ENCODE assay signal across 29 mouse cellular contexts in the genomic region with DNA sequence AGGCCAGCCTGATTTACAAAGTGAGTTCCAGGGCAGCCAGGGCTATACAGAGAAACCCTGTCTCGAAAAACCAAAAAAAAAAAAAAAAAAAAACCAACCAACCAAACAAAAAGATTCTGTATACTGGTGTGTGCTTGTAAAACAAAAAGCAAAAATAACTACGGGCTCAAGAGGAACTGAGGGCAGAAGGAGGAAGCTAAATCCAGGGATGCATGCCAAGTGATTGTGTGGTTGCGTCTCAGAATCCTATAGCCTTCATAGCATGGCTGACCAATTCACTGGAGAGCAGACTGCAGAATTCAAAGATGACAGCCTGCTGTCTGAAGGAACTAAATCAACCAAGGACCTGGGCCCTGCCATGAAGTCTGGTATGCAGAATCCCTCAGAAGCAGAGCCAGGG. TPM values are rescaled to one million over a fixed set of nuclear protein-coding genes. Genes with fewer than 3 reads are reported as not detected.
A peak's percentile ranks its signal among the peaks of the same experiment; 100 is the strongest.
DNase-seq lines count a peak whose midpoint lies in the region; ATAC-seq and TF ChIP-seq lines count a peak whose summit lies in the region.
"Had no signal": no experiment of that assay in that cellular context is flagged by ENCODE, and none has a peak within 500 bp of the region (broad histone marks: within the 10 kb centered on the region; RNA-seq: fewer than 3 reads in every experiment).

No protein-coding gene starts in this region.

- H3K27me3 ChIP-seq in liver, adult 2 months (ENCODE audit: control insufficient read depth, insufficient read depth, low read length), result no peaks in the 10 kb centered on the region
- no peaks in the 10 kb centered on the region for H3K27me3 ChIP-seq in liver, postnatal 0 days (ENCODE audit: insufficient read depth, low read length)
- H3K27me3 ChIP-seq in ES-Bruce4 (ENCODE audit: control insufficient read depth, insufficient read depth, low read length, poor library complexity, severe bottlenecking), result no peaks in the 10 kb centered on the region
- H3K27me3 ChIP-seq: embryonic facial prominence, embryonic 13.5 days; forebrain, embryonic 12.5 days; forebrain, embryonic 15.5 days; heart, embryonic 12.5 days; heart, embryonic 15.5 days had no signal

- no peak for TF ChIP-seq EP300 in liver, postnatal 0 days (IDR thresholded peaks at IDR 0.05; ENCODE audit: low read depth)
- no peak for TF ChIP-seq EP300 in ES-Bruce4 (IDR thresholded peaks at IDR 0.05; ENCODE audit: insufficient read depth, low read depth, low read length)

- TF ChIP-seq POLR2A in liver, adult 2 months (IDR thresholded peaks at IDR 0.05; ENCODE audit: extremely low read depth, insufficient read depth, low read length), result no peak
- no peak for TF ChIP-seq POLR2A in ES-Bruce4 (IDR thresholded peaks at IDR 0.05; ENCODE audit: insufficient read depth, low read length)
- no peak for TF ChIP-seq POLR2A in bone marrow macrophage, adult 2 months (IDR thresholded peaks at IDR 0.05; ENCODE audit: borderline replicate concordance, low read depth, low read length)

- peak; percentile 19 for DNase-seq in liver, adult 2 months (ENCODE audit: extremely low read depth, low read depth, low spot score)
- no peak for DNase-seq in liver, postnatal 0 days
- DNase-seq in cerebellum, adult 11-12 months, result no peak
- no peak for DNase-seq in cerebellum, postnatal 10 days
- DNase-seq: adrenal gland, adult 2 months; adrenal gland, postnatal 14 days; cerebellum, adult 2 months; cerebellum, adult 9-11 months; cerebellum, postnatal 36 days; embryo, embryonic 11 days; gastrocnemius, postnatal 36 days; heart, adult 18-20 months; heart, postnatal 10 days; heart, postnatal 4 days had no signal

- no peak overlapping the region for H3K4me3 ChIP-seq in liver, adult 2 months (ENCODE audit: insufficient read depth, low read depth, low read length)
- no peak overlapping the region for H3K4me3 ChIP-seq in liver, postnatal 0 days (ENCODE audit: low read depth, low read length)
- H3K4me3 ChIP-seq in ES-Bruce4 (ENCODE audit: low read depth, low read length), result no peak overlapping the region
- H3K4me3 ChIP-seq in bone marrow macrophage, adult 2 months (ENCODE audit: insufficient read depth, low read length), result peak overlapping the region; percentile 42
- H3K4me3 ChIP-seq: embryonic facial prominence, embryonic 10.5 days; embryonic facial prominence, embryonic 13.5 days; erythroblast, embryonic 14.5 days; forebrain, embryonic 12.5 days; forebrain, embryonic 15.5 days; heart, embryonic 12.5 days; heart, embryonic 15.5 days had no signal

- TF ChIP-seq CTCF in liver, adult 2 months (IDR thresholded peaks at IDR 0.05; ENCODE audit: low read depth, low read length), result no peak
- no peak for TF ChIP-seq CTCF in liver, postnatal 0 days (IDR thresholded peaks at IDR 0.05; ENCODE audit: low read depth)
- no peak for TF ChIP-seq CTCF in ES-Bruce4 (IDR thresholded peaks at IDR 0.05; ENCODE audit: low read depth, low read length)
- TF ChIP-seq CTCF in bone marrow macrophage, adult 2 months (IDR thresholded peaks at IDR 0.05; ENCODE audit: low read depth, low read length), result no peak

- H3K9me3 ChIP-seq in liver, postnatal 0 days (ENCODE audit: low read length), result no peaks in the 10 kb centered on the region
- H3K9me3 ChIP-seq in ES-Bruce4 (replicated peaks; ENCODE audit: control insufficient read depth, insufficient read depth, low read length, poor library complexity, severe bottlenecking), result no peaks in the 10 kb centered on the region
- H3K9me3 ChIP-seq: embryonic facial prominence, embryonic 10.5 days; embryonic facial prominence, embryonic 13.5 days; forebrain, embryonic 12.5 days; forebrain, embryonic 15.5 days; heart, embryonic 12.5 days; heart, embryonic 15.5 days had no signal

- H3K4me1 ChIP-seq in liver, adult 2 months (ENCODE audit: control insufficient read depth, insufficient read depth, low read length), result peaks cover 3% of the 10 kb centered on the region; the same call in 1 of the 2 replicates
- H3K4me1 ChIP-seq in liver, postnatal 0 days (ENCODE audit: insufficient read depth), result peaks cover 14% of the 10 kb centered on the region
- H3K4me1 ChIP-seq in ES-Bruce4 (ENCODE audit: control insufficient read depth, insufficient read depth, low read length), result no peaks in the 10 kb centered on the region
- peaks cover 47% of the 10 kb centered on the region for H3K4me1 ChIP-seq in bone marrow macrophage, adult 2 months (ENCODE audit: control insufficient read depth, insufficient read depth, low read length)

- H3K4me2 ChIP-seq in liver, postnatal 0 days (ENCODE audit: low read depth, low read length), result no peak overlapping the region
- H3K4me2 ChIP-seq: embryonic facial prominence, embryonic 13.5 days; forebrain, embryonic 12.5 days; forebrain, embryonic 15.5 days; heart, embryonic 12.5 days; heart, embryonic 15.5 days; hindbrain, embryonic 14.5 days had no signal

- H3K9ac ChIP-seq in liver, adult 2 months (ENCODE audit: low read depth, low read length), result no peak overlapping the region
- H3K9ac ChIP-seq in liver, postnatal 0 days (replicated peaks), result no peak overlapping the region
- no peak overlapping the region for H3K9ac ChIP-seq in ES-Bruce4 (ENCODE audit: low read depth, poor library complexity, severe bottlenecking)
- H3K9ac ChIP-seq: embryonic facial prominence, embryonic 13.5 days; forebrain, embryonic 12.5 days; forebrain, embryonic 15.5 days; heart, embryonic 12.5 days; heart, embryonic 15.5 days; hindbrain, embryonic 14.5 days had no signal

- no peak overlapping the region for H3K27ac ChIP-seq in liver, adult 2 months (replicated peaks; ENCODE audit: insufficient read depth, low read depth, low read length)
- no peak overlapping the region for H3K27ac ChIP-seq in liver, postnatal 0 days (ENCODE audit: low read depth)
- H3K27ac ChIP-seq in ES-Bruce4 (ENCODE audit: insufficient read depth, low read length), result 0 out of 2 replicates have a peak overlapping the region, but pooled peaks have one; percentile 12
- H3K27ac ChIP-seq in bone marrow macrophage, adult 2 months (ENCODE audit: insufficient read depth, low read depth, low read length), result peak overlapping the region; percentile 97
- H3K27ac ChIP-seq: embryonic facial prominence, embryonic 10.5 days; embryonic facial prominence, embryonic 13.5 days; forebrain, embryonic 12.5 days; forebrain, embryonic 15.5 days; heart, embryonic 15.5 days; hindbrain, embryonic 14.5 days; hindbrain, postnatal 0 days had no signal

- no peaks in the 10 kb centered on the region for H3K79me2 ChIP-seq in liver, adult 2 months (ENCODE audit: control insufficient read depth, insufficient read depth, low read length)

- no peak for ATAC-seq in liver, postnatal 0 days
- ATAC-seq in cerebellum, adult (ENCODE audit: insufficient number of reproducible peaks, low FRiP score, low TSS enrichment), result no peak
- ATAC-seq: CD4-positive, CD25-positive, alpha-beta regulatory T cell, adult 4 months; forebrain, embryonic 15.5 days; hindbrain, postnatal 0 days; inflammation-experienced regulatory T-cells, adult 6 months; intestine, embryonic 16.5 days had no signal

- H3K36me3 ChIP-seq in liver, adult 2 months (ENCODE audit: control insufficient read depth, insufficient read depth, low read length), result peaks cover 2% of the 10 kb centered on the region
- 0 out of 2 replicates have a peak, but pooled peaks cover 2% of the 10 kb centered on the region for H3K36me3 ChIP-seq in liver, postnatal 0 days (replicated peaks; ENCODE audit: insufficient read depth, low read length)
- peaks cover 2% of the 10 kb centered on the region for H3K36me3 ChIP-seq in ES-Bruce4 (ENCODE audit: control insufficient read depth, insufficient read depth, low read length, poor library complexity, severe bottlenecking)

- 61% methylated on average over 3 of the region's 3 CpGs for WGBS in liver, adult 2 months
- 57% methylated on average over 3 of the region's 3 CpGs for WGBS in liver, postnatal 0 days (ENCODE audit: insufficient replicate concordance)

RNA-seq across cellular contexts. Expression of a gene that starts 2.7 kb away (rescaled TPM):
- total RNA-seq in liver, adult 2 months (2014; rRNA removed), result 4.3 and 10.7 TPM in 2 replicates
- polyA plus RNA-seq in liver, adult 2 months (2012; rRNA removed), result 8.9 and 11.6 TPM in 2 replicates
- 11.9 and 12.4 TPM in 2 replicates for polyA plus RNA-seq in liver, postnatal 0 days (2015; fragmentation: Nextera tagmentation; extraction: Ambion mirVana)
- polyA plus RNA-seq in ES-Bruce4 (2011; ENCODE audit: insufficient read depth, insufficient read length, low read depth, missing spikeins), result 9.2 and 14.6 TPM in 2 replicates
- polyA plus RNA-seq in bone marrow macrophage, adult 2 months (2012; ENCODE audit: insufficient read depth, insufficient read length, missing spikeins), result 25.9 and 29.7 TPM in 2 replicates

RNA-seq across cellular contexts. Expression of a gene that starts 19.5 kb away (rescaled TPM):
- total RNA-seq in liver, adult 2 months (2014; rRNA removed), result 0.27 and 0.55 TPM in 2 replicates
- 0.29 and 0.30 TPM in 2 replicates for polyA plus RNA-seq in liver, adult 2 months (2012; rRNA removed)
- polyA plus RNA-seq in liver, postnatal 0 days (2015; fragmentation: Nextera tagmentation; extraction: Ambion mirVana), result 1.0 and 1.8 TPM in 2 replicates
- polyA plus RNA-seq in ES-Bruce4 (2011; ENCODE audit: insufficient read depth, insufficient read length, low read depth, missing spikeins), result 0.39 TPM in 1 of 2 replicates, not detected in the other
- 0.63 and 1.5 TPM in 2 replicates for polyA plus RNA-seq in bone marrow macrophage, adult 2 months (2012; ENCODE audit: insufficient read depth, insufficient read length, missing spikeins)
- total RNA-seq: gastrocnemius, postnatal 36 days; heart, postnatal 10 days; heart, postnatal 4 days had no signal
- polyA plus RNA-seq: erythroblast, embryonic 14.5 days had no signal

RNA-seq across cellular contexts. Expression of a gene that starts 41.1 kb away (rescaled TPM):
- 12.2 and 17.5 TPM in 2 replicates for total RNA-seq in liver, adult 2 months (2014; rRNA removed)
- 27.9 and 45.2 TPM in 2 replicates for polyA plus RNA-seq in liver, adult 2 months (2012; rRNA removed)
- 530 and 545 TPM in 2 replicates for polyA plus RNA-seq in liver, postnatal 0 days (2015; fragmentation: Nextera tagmentation; extraction: Ambion mirVana)
- polyA plus RNA-seq in ES-Bruce4 (2011; ENCODE audit: insufficient read depth, insufficient read length, low read depth, missing spikeins), result 162 and 171 TPM in 2 replicates
- 1,592 and 1,654 TPM in 2 replicates for polyA plus RNA-seq in bone marrow macrophage, adult 2 months (2012; ENCODE audit: insufficient read depth, insufficient read length, missing spikeins)

Comparison
In these comparisons a context has a peak if more than half of its experiments do, and no peak if none do; other contexts are left out.
1. H3K27ac ChIP-seq: peak in ES-Bruce4 (single experiment) and bone marrow macrophage, adult 2 months (single experiment); none in liver, adult 2 months (single experiment) and liver, postnatal 0 days (single experiment).